Mouse (Mus musculus): ENCODE measurements at regions not wholly inside any gene's neighbourhood (a gene's known extent, or its start where the extent isn't known, plus 50 kb on each side); places are given as distances from the start of the nearest gene placed in this dataset.
A peak's percentile ranks its signal among the peaks of the same experiment; 100 is the strongest.

GRCm38 (mm10) chr19:30433141-30433540 is 116.3 kb downstream of the Dkk1 start:
- Histone ChIP-seq H3K27ac (no peak overlapping the region), H3K4me2 (no peak overlapping the region), H3K36me3 (no peaks in the 10 kb centered on the region), H3K27me3 (no peaks in the 10 kb centered on the region), H3K4me3 (no peak overlapping the region), H3K9me3 (no peaks in the 10 kb centered on the region), H3K9ac (no peak overlapping the region), H3K4me1 (peaks cover 11% of the 10 kb centered on the region)
- no peak for ATAC-seq (ENCODE audit: insufficient number of reproducible peaks, insufficient read depth, low FRiP score, low TSS enrichment, low read depth)
- 89% methylated on average over 1 of the region's 1 CpGs for WGBS

- no peak overlapping the region for H3K9ac ChIP-seq
- no peak overlapping the region for H3K4me3 ChIP-seq
- WGBS, result 33% methylated on average over 12 of the region's 12 CpGs
- H3K4me1 ChIP-seq, result peaks cover 11% of the 10 kb centered on the region
- H3K27ac ChIP-seq, result no peak overlapping the region
- ATAC-seq (ENCODE audit: insufficient number of reproducible peaks, insufficient read depth, low FRiP score, low TSS enrichment, low read depth), result no peak
- H3K4me2 ChIP-seq, result peak overlapping the region; percentile 9; the same call in 1 of the 2 replicates
- no peaks in the 10 kb centered on the region for H3K9me3 ChIP-seq
- no peaks in the 10 kb centered on the region for H3K27me3 ChIP-seq
- no peaks in the 10 kb centered on the region for H3K36me3 ChIP-seq
Observed at GRCm38 (mm10) chr19:30435054-30435738, 114.3 kb downstream of the Dkk1 start.

- Histone ChIP-seq H3K4me3 (no peak overlapping the region), H3K27ac (peak overlapping the region; percentile 66; the same call in 1 of the 2 replicates), H3K9ac (no peak overlapping the region), H3K27me3 (no peaks in the 10 kb centered on the region), H3K36me3 (no peaks in the 10 kb centered on the region), H3K9me3 (no peaks in the 10 kb centered on the region), H3K4me2 (peak overlapping the region; percentile 0; the same call in 1 of the 2 replicates), H3K4me1 (peaks cover 5% of the 10 kb centered on the region)
- ATAC-seq (ENCODE audit: insufficient number of reproducible peaks, insufficient read depth, low FRiP score, low TSS enrichment, low read depth), result no peak
- 68% methylated on average over 13 of the region's 13 CpGs for WGBS
Observed at GRCm38 (mm10) chr19:30450869-30451542, 98.5 kb downstream of the Dkk1 start.

- WGBS, result 50% methylated on average over 8 of the region's 8 CpGs
- Histone ChIP-seq H3K9ac (no peak overlapping the region), H3K27ac (peak overlapping the region; percentile 66; the same call in 1 of the 2 replicates), H3K9me3 (no peaks in the 10 kb centered on the region), H3K4me2 (no peak overlapping the region), H3K4me3 (no peak overlapping the region), H3K27me3 (no peaks in the 10 kb centered on the region), H3K4me1 (peaks cover 5% of the 10 kb centered on the region), H3K36me3 (no peaks in the 10 kb centered on the region)
- ATAC-seq (ENCODE audit: insufficient number of reproducible peaks, insufficient read depth, low FRiP score, low TSS enrichment, low read depth), result no peak
Observed at GRCm38 (mm10) chr19:30451543-30451920, 97.9 kb downstream of the Dkk1 start.

- H3K27me3 ChIP-seq, result no peaks in the 10 kb centered on the region
- no peak overlapping the region for H3K4me3 ChIP-seq
- H3K9ac ChIP-seq, result no peak overlapping the region
- WGBS, result 89% methylated on average over 11 of the region's 11 CpGs
- no peaks in the 10 kb centered on the region; the same call in 1 of the 2 replicates for H3K4me1 ChIP-seq
- no peak overlapping the region for H3K4me2 ChIP-seq
- no peaks in the 10 kb centered on the region for H3K36me3 ChIP-seq
- ATAC-seq (ENCODE audit: insufficient number of reproducible peaks, insufficient read depth, low FRiP score, low TSS enrichment, low read depth), result no peak
- H3K9me3 ChIP-seq, result no peaks in the 10 kb centered on the region
- no peak overlapping the region for H3K27ac ChIP-seq
Observed at GRCm38 (mm10) chr19:30452671-30453070, 96.8 kb downstream of the Dkk1 start.

GRCm38 (mm10) chr19:30483436-30483835 is 66.0 kb downstream of the Dkk1 start:
- ATAC-seq (ENCODE audit: insufficient number of reproducible peaks, insufficient read depth, low FRiP score, low TSS enrichment, low read depth), result no peak
- Histone ChIP-seq H3K36me3 (no peaks in the 10 kb centered on the region), H3K4me1 (0 out of 2 replicates have a peak, but pooled peaks cover 2% of the 10 kb centered on the region), H3K4me3 (no peak overlapping the region), H3K27me3 (no peaks in the 10 kb centered on the region), H3K27ac (no peak overlapping the region), H3K4me2 (peak overlapping the region; percentile 20; the same call in 1 of the 2 replicates), H3K9ac (no peak overlapping the region), H3K9me3 (no peaks in the 10 kb centered on the region)
- WGBS, result 26% methylated on average over 4 of the region's 4 CpGs

GRCm38 (mm10) chr19:30489786-30490185 is 59.7 kb downstream of the Dkk1 start:
- Histone ChIP-seq H3K4me2 (no peak overlapping the region), H3K4me1 (peaks cover 8% of the 10 kb centered on the region; the same call in 1 of the 2 replicates), H3K36me3 (no peaks in the 10 kb centered on the region), H3K9me3 (no peaks in the 10 kb centered on the region), H3K27ac (no peak overlapping the region), H3K27me3 (no peaks in the 10 kb centered on the region), H3K9ac (no peak overlapping the region), H3K4me3 (no peak overlapping the region)
- WGBS, result 21% methylated on average over 3 of the region's 3 CpGs
- no peak for ATAC-seq (ENCODE audit: insufficient number of reproducible peaks, insufficient read depth, low FRiP score, low TSS enrichment, low read depth)

GRCm38 (mm10) chr19:30490916-30491315 is 58.5 kb downstream of the Dkk1 start:
- no peaks in the 10 kb centered on the region for H3K9me3 ChIP-seq
- no peak for ATAC-seq (ENCODE audit: insufficient number of reproducible peaks, insufficient read depth, low FRiP score, low TSS enrichment, low read depth)
- H3K4me2 ChIP-seq, result no peak overlapping the region
- no peak overlapping the region for H3K27ac ChIP-seq
- H3K4me1 ChIP-seq, result peaks cover 8% of the 10 kb centered on the region; the same call in 1 of the 2 replicates
- H3K9ac ChIP-seq, result no peak overlapping the region
- WGBS, result 44% methylated on average over 9 of the region's 9 CpGs
- no peaks in the 10 kb centered on the region for H3K27me3 ChIP-seq
- no peak overlapping the region for H3K4me3 ChIP-seq
- H3K36me3 ChIP-seq, result no peaks in the 10 kb centered on the region

Measured in embryonic facial prominence, embryonic 13.5 days (tissue).